Comparison of ENCODE assay signal across 8 mouse cellular contexts in genomic region chr10:80569664-80570066, GRCm38 (mm10). TPM values are rescaled to one million over a fixed set of nuclear protein-coding genes. Genes with fewer than 3 reads are reported as not detected.
DNase-seq lines count a peak whose midpoint lies in the region; ATAC-seq and TF ChIP-seq lines count a peak whose summit lies in the region.

No protein-coding gene starts in this region.

- peak overlapping the region; percentile 21; the same call in 1 of the 2 replicates for H3K4me2 ChIP-seq in forebrain, embryonic 11.5 days (ENCODE audit: low read depth, low read length, severe bottlenecking)
- H3K4me2 ChIP-seq in forebrain, postnatal 0 days (ENCODE audit: low read depth) = no peak overlapping the region

- DNase-seq in forebrain, embryonic 11.5 days (ENCODE audit: low spot score) = no peak
- DNase-seq in forebrain, postnatal 0 days = no peak
- DNase-seq in heart, adult 9 months (ENCODE audit: low spot score in 2 of 2) = peak; percentile 42 to 71
- DNase-seq in kidney, postnatal 25 days = peak; percentile 76 to 87
- peak; percentile 56 for DNase-seq in thymus, postnatal 14 days
- DNase-seq in left cerebral cortex, adult 8-10 months (ENCODE audit: low spot score in 2 of 2) = no peak

- WGBS in forebrain, embryonic 11.5 days = 34% methylated on average over 10 of the region's 10 CpGs
- WGBS in forebrain, postnatal 0 days = 43% methylated on average over 10 of the region's 10 CpGs

- TF ChIP-seq CTCF in forebrain, postnatal 0 days (IDR thresholded peaks at IDR 0.05; ENCODE audit: low read depth) = no peak
- TF ChIP-seq CTCF in bone marrow macrophage, adult 2 months (IDR thresholded peaks at IDR 0.05; ENCODE audit: low read depth, low read length) = no peak

- H3K27me3 ChIP-seq in forebrain, embryonic 11.5 days (ENCODE audit: control insufficient read depth, insufficient read depth, low read length) = no peaks in the 10 kb centered on the region
- no peaks in the 10 kb centered on the region for H3K27me3 ChIP-seq in forebrain, postnatal 0 days (ENCODE audit: insufficient read depth, low read length)

- no peak overlapping the region for H3K9ac ChIP-seq in forebrain, embryonic 11.5 days (ENCODE audit: low read length)
- no peak overlapping the region for H3K9ac ChIP-seq in forebrain, postnatal 0 days

- H3K4me3 ChIP-seq in forebrain, embryonic 11.5 days (ENCODE audit: low read depth, low read length) = no peak overlapping the region
- H3K4me3 ChIP-seq in forebrain, postnatal 0 days (ENCODE audit: low read depth, low read length) = no peak overlapping the region
- H3K4me3 ChIP-seq in bone marrow macrophage, adult 2 months (ENCODE audit: insufficient read depth, low read length) = peak overlapping the region; percentile 61

- H3K27ac ChIP-seq in forebrain, embryonic 11.5 days (ENCODE audit: low read depth, low read length) = no peak overlapping the region
- no peak overlapping the region for H3K27ac ChIP-seq in forebrain, postnatal 0 days (ENCODE audit: low read depth, low read length)
- peak overlapping the region; percentile 4 for H3K27ac ChIP-seq in bone marrow macrophage, adult 2 months (ENCODE audit: insufficient read depth, low read depth, low read length)

- H3K9me3 ChIP-seq in forebrain, embryonic 11.5 days (ENCODE audit: control insufficient read depth, low read length) = no peaks in the 10 kb centered on the region
- H3K9me3 ChIP-seq in forebrain, postnatal 0 days (ENCODE audit: low read length) = no peaks in the 10 kb centered on the region

- peaks cover 25% of the 10 kb centered on the region for H3K4me1 ChIP-seq in forebrain, embryonic 11.5 days (replicated peaks; ENCODE audit: control insufficient read depth, insufficient read depth, low read length)
- peaks cover 24% of the 10 kb centered on the region for H3K4me1 ChIP-seq in forebrain, postnatal 0 days (ENCODE audit: insufficient read depth)
- H3K4me1 ChIP-seq in bone marrow macrophage, adult 2 months (ENCODE audit: control insufficient read depth, insufficient read depth, low read length) = peaks cover 23% of the 10 kb centered on the region

- no peaks in the 10 kb centered on the region for H3K36me3 ChIP-seq in forebrain, embryonic 11.5 days (ENCODE audit: control insufficient read depth, insufficient read depth, low read length)
- H3K36me3 ChIP-seq in forebrain, postnatal 0 days (ENCODE audit: insufficient read depth) = 0 out of 2 replicates have a peak, but pooled peaks cover 7% of the 10 kb centered on the region

- no peak for ATAC-seq in forebrain, embryonic 11.5 days (replicated peaks; ENCODE audit: low FRiP score)
- no peak for ATAC-seq in forebrain, postnatal 0 days
- peak; percentile 71 for ATAC-seq in megakaryocyte progenitor cell, adult 5-6 weeks (replicated peaks; ENCODE audit: poor library complexity)

- no peak for TF ChIP-seq POLR2A in bone marrow macrophage, adult 2 months (IDR thresholded peaks at IDR 0.05; ENCODE audit: borderline replicate concordance, low read depth, low read length)

RNA-seq across cellular contexts. Expression of gene Klf16, which starts 7.5 kb away (rescaled TPM):
- 5.9 and 7.7 TPM in 2 replicates for polyA plus RNA-seq in forebrain, embryonic 11.5 days (2014; fragmentation: Nextera tagmentation; extraction: Ambion mirVana)
- 17.9 and 18.7 TPM in 2 replicates for total RNA-seq in forebrain, postnatal 0 days (2014; rRNA removed)
- polyA plus RNA-seq in forebrain, postnatal 0 days (2015; fragmentation: Nextera tagmentation; extraction: Ambion mirVana) = 13.3 and 14.1 TPM in 2 replicates
- polyA plus RNA-seq in bone marrow macrophage, adult 2 months (2012; ENCODE audit: insufficient read depth, insufficient read length, missing spikeins) = 7.7 and 9.3 TPM in 2 replicates
- total RNA-seq in megakaryocyte progenitor cell, adult 5-6 weeks (2015) = 5.3 and 5.4 TPM in 2 replicates
- 4.3 and 6.0 TPM in 2 replicates for total RNA-seq in megakaryocyte progenitor cell, adult 5-6 weeks (2017)
- 10 to 100 TPM; 53.0 to 65.9 (median 61.2) TPM for total RNA-seq in left cerebral cortex, adult 8-10 months (2022)

RNA-seq across cellular contexts. Expression of gene Rexo1, which starts 8.3 kb away (rescaled TPM):
- 34.9 and 37.1 TPM in 2 replicates for polyA plus RNA-seq in forebrain, embryonic 11.5 days (2014; fragmentation: Nextera tagmentation; extraction: Ambion mirVana)
- 40.3 and 41.9 TPM in 2 replicates for total RNA-seq in forebrain, postnatal 0 days (2014; rRNA removed)
- 27.9 and 30.5 TPM in 2 replicates for polyA plus RNA-seq in forebrain, postnatal 0 days (2015; fragmentation: Nextera tagmentation; extraction: Ambion mirVana)
- 28.9 and 29.8 TPM in 2 replicates for polyA plus RNA-seq in bone marrow macrophage, adult 2 months (2012; ENCODE audit: insufficient read depth, insufficient read length, missing spikeins)
- total RNA-seq in megakaryocyte progenitor cell, adult 5-6 weeks (2015) = 34.1 and 35.2 TPM in 2 replicates
- total RNA-seq in megakaryocyte progenitor cell, adult 5-6 weeks (2017) = 17.1 and 19.2 TPM in 2 replicates
- 10 to 100 TPM; 40.7 to 46.6 (median 44.7) TPM for total RNA-seq in left cerebral cortex, adult 8-10 months (2022)

RNA-seq across cellular contexts. Expression of gene Abhd17a, which starts 20.5 kb away (rescaled TPM):
- polyA plus RNA-seq in forebrain, embryonic 11.5 days (2014; fragmentation: Nextera tagmentation; extraction: Ambion mirVana) = 94.6 and 121 TPM in 2 replicates
- total RNA-seq in forebrain, postnatal 0 days (2014; rRNA removed) = 156 and 201 TPM in 2 replicates
- 154 and 155 TPM in 2 replicates for polyA plus RNA-seq in forebrain, postnatal 0 days (2015; fragmentation: Nextera tagmentation; extraction: Ambion mirVana)
- 63.2 and 67.3 TPM in 2 replicates for polyA plus RNA-seq in bone marrow macrophage, adult 2 months (2012; ENCODE audit: insufficient read depth, insufficient read length, missing spikeins)
- total RNA-seq in megakaryocyte progenitor cell, adult 5-6 weeks (2015) = 59.7 and 79.8 TPM in 2 replicates
- 20.5 and 29.4 TPM in 2 replicates for total RNA-seq in megakaryocyte progenitor cell, adult 5-6 weeks (2017)
- 100 to 1,000 TPM; 157 to 168 (median 166) TPM for total RNA-seq in left cerebral cortex, adult 8-10 months (2022)

RNA-seq across cellular contexts. Expression of gene Atp8b3, which starts 30.7 kb away (rescaled TPM):
- 0.35 and 0.59 TPM in 2 replicates for polyA plus RNA-seq in forebrain, embryonic 11.5 days (2014; fragmentation: Nextera tagmentation; extraction: Ambion mirVana)
- 0.05 and 0.38 TPM in 2 replicates for total RNA-seq in forebrain, postnatal 0 days (2014; rRNA removed)
- polyA plus RNA-seq in forebrain, postnatal 0 days (2015; fragmentation: Nextera tagmentation; extraction: Ambion mirVana) = 0.16 and 0.46 TPM in 2 replicates
- polyA plus RNA-seq in bone marrow macrophage, adult 2 months (2012; ENCODE audit: insufficient read depth, insufficient read length, missing spikeins) = not detected in 2 replicates
- not detected in 2 replicates for total RNA-seq in megakaryocyte progenitor cell, adult 5-6 weeks (2015)
- not detected in 2 replicates for total RNA-seq in megakaryocyte progenitor cell, adult 5-6 weeks (2017)
- total RNA-seq in left cerebral cortex, adult 8-10 months (2022) = under 1 TPM in 3 of 4 experiments, not detected in 1; 0.08 to 0.21 (median 0.18) TPM

RNA-seq across cellular contexts. Expression of gene Scamp4, which starts 33.0 kb away (rescaled TPM):
- 67.7 and 78.5 TPM in 2 replicates for polyA plus RNA-seq in forebrain, embryonic 11.5 days (2014; fragmentation: Nextera tagmentation; extraction: Ambion mirVana)
- 21.0 and 24.1 TPM in 2 replicates for total RNA-seq in forebrain, postnatal 0 days (2014; rRNA removed)
- polyA plus RNA-seq in forebrain, postnatal 0 days (2015; fragmentation: Nextera tagmentation; extraction: Ambion mirVana) = 86.8 and 87.9 TPM in 2 replicates
- polyA plus RNA-seq in bone marrow macrophage, adult 2 months (2012; ENCODE audit: insufficient read depth, insufficient read length, missing spikeins) = 29.3 and 35.4 TPM in 2 replicates
- total RNA-seq in megakaryocyte progenitor cell, adult 5-6 weeks (2015) = 25.9 and 27.2 TPM in 2 replicates
- 11.2 and 15.9 TPM in 2 replicates for total RNA-seq in megakaryocyte progenitor cell, adult 5-6 weeks (2017)
- 10 to 100 TPM; 38.8 to 46.5 (median 43.1) TPM for total RNA-seq in left cerebral cortex, adult 8-10 months (2022)

Comparison
In these comparisons a context has a peak if more than half of its experiments do, and no peak if none do; other contexts are left out.
1. DNase-seq: peak in heart, adult 9 months (2 of 2), kidney, postnatal 25 days (2 of 2) and thymus, postnatal 14 days (single experiment); none in forebrain, embryonic 11.5 days (single experiment), forebrain, postnatal 0 days (single experiment) and left cerebral cortex, adult 8-10 months (0 of 2).